Mouse (Mus musculus) limb, embryonic 14.5 days (tissue): ENCODE measurements around the gene Nrp2. TPM values are rescaled to one million over a fixed set of nuclear protein-coding genes. Genes with fewer than 3 reads are reported as not detected.

Experiments used
- ATAC-seq: fragments of 200-750 bp; cut with Nextera tagmentation; 2 replicates; pipeline ENCODE4 v1.8.0; 2017; ENCODE audit warnings: low read depth, moderate number of reproducible peaks, moderate TSS enrichment; ENCODE audit not compliant: low FRiP score
- DNase-seq: peaks from one replicate; pipeline ENCODE4 v3.0.0-alpha.2; 2015; ENCODE audit warnings: low spot score
- H3K27ac ChIP-seq: fragments of 300-500 bp; sonication (generic); replicated peaks from 2 replicates; pipeline ENCODE4 v1.5.1; 2014; ENCODE audit warnings: low read depth, mild to moderate bottlenecking, low read length, moderate library complexity, mixed read lengths
- H3K27me3 ChIP-seq: fragments of 300-500 bp; sonication (generic); 2 replicates; pipeline ENCODE4 v1.6.1; 2014; ENCODE audit warnings: low read length, mixed read lengths; ENCODE audit not compliant: control insufficient read depth, insufficient read depth
- H3K36me3 ChIP-seq: fragments of 300-500 bp; sonication (generic); 2 replicates; pipeline ENCODE4 v1.6.1; 2014; ENCODE audit warnings: mild to moderate bottlenecking, low read length, moderate library complexity, mixed read lengths; ENCODE audit not compliant: control insufficient read depth, insufficient read depth
- H3K4me1 ChIP-seq: fragments of 300-500 bp; sonication (generic); 2 replicates; pipeline ENCODE4 v1.6.1; 2014; ENCODE audit warnings: antibody characterized with exemption, low read length, mixed read lengths; ENCODE audit not compliant: control insufficient read depth, insufficient read depth
- H3K4me2 ChIP-seq: fragments of 300-500 bp; sonication (generic); replicated peaks from 2 replicates; pipeline ENCODE4 v1.6.1; 2014; ENCODE audit warnings: low read depth, mild to moderate bottlenecking, low read length, moderate library complexity; ENCODE audit not compliant: severe bottlenecking
- H3K4me3 ChIP-seq: fragments of 300-500 bp; sonication (generic); replicated peaks from 2 replicates; pipeline ENCODE4 v1.5.1; 2014; ENCODE audit warnings: low read length
- H3K9ac ChIP-seq: fragments of 300-500 bp; sonication (generic); 2 replicates; pipeline ENCODE4 v1.6.1; 2014; ENCODE audit warnings: mild to moderate bottlenecking, low read depth, low read length, moderate library complexity; ENCODE audit not compliant: severe bottlenecking
- H3K9me3 ChIP-seq: fragments of 300-500 bp; sonication (generic); 2 replicates; pipeline ENCODE4 v1.6.1; 2016; ENCODE audit warnings: low read length; ENCODE audit not compliant: control insufficient read depth
- POLR2A ChIP-seq: fragments of 200-500 bp; IDR thresholded peaks from 2 replicates; pipeline ENCODE4 v1.8.0; 2012; ENCODE audit warnings: inconsistent platforms, mild to moderate bottlenecking, moderate library complexity, borderline replicate concordance; ENCODE audit not compliant: insufficient read depth, insufficient read length; ENCODE audit errors: extremely low read depth
- WGBS: fragments of 180-500 bp; shearing (Covaris S2); extraction: QIAGEN DNeasy Blood & Tissue Kit; methylation state at CpG from one replicate; pipeline ENCODE4 v1.1.7; 2014; 5-methylcytosine and 5-hydroxymethylcytosine counted together
- polyA plus RNA-seq, 2 experiments: library from polyadenylated mRNA; depleted of rRNA in 1 of 2; stranded (reverse) in 1 of 2; unstranded in 1 of 2; fragments of >200 nt; fragmentation: Nextera tagmentation in 1 of 2; extraction: Ambion mirVana in 1 of 2; gene quantifications; 2 replicates each; pipeline versions ENCODE4 v1.2.1 to v1.2.3; 2012 to 2014

The Nrp2 gene
- polyA plus RNA-seq, 2 experiments = 30.4 to 60.3 TPM

DNA sequence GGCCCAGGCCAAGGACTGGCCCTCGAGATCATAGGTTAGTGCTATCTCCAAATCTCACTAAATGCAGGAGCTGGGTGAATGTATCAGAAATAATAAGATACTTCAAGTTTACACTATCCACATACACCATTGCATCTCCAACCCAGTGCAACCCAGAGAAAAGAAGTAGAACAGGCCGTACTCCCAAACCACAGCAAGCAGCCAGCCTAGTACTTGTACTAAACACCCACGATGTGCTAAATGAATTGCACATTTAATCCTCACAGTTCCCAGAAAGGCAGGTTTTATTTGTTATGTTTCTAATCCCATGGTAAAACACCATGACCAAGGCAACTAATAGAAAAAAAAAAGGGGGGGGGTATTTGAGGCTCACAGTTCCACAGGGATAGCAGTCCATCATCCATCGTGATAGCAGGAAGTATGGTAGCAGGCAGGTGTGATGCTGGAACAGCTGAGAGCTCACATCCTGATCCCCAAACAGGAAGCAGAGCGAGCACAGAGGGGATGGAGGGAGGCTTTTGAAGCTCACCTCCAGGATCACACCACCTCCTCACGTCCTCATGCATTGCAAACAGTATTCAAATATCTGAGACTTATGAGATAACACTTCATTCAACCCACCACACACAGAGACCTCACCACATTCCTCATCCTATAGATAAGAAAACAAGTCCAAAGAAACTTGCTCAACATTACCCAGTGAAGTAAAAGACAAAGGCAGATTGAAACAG is 128.8 kb downstream of the Nrp2 start:
- H3K4me3 ChIP-seq = no peak overlapping the region
- ATAC-seq = no peak
- WGBS = 76% methylated on average over 6 of the region's 6 CpGs

DNA sequence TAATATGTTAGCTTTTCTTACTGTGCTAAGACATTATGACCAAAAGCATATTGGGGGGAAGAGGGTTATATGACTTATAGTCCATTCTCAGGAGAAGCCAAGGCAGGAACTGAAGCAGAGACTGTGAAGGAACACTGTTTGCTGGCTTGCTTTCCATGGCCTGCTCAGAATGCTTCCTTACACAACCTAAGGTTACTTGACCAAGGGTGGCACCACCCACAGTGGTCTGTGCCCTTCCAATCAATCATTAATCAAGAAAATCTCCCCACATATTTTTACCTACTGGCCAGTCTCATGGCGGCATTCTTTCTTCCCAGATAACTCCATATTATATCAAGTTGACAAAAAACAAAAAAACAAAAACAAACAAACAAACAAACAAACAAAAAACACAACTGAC is 130.3 kb downstream of the Nrp2 start:
- no peak overlapping the region for H3K9ac ChIP-seq
- WGBS = 92% methylated on average over 1 of the region's 1 CpGs
- TF ChIP-seq POLR2A = no peak

More for the DNA sequence above, 128.8 kb downstream of the Nrp2 start:
- Histone ChIP-seq H3K4me1 (0 out of 2 replicates have a peak, but pooled peaks cover 3% of the 10 kb centered on the region), H3K36me3 (no peaks in the 10 kb centered on the region), H3K9me3 (0 out of 2 replicates have a peak, but pooled peaks cover 3% of the 10 kb centered on the region), H3K27me3 (no peaks in the 10 kb centered on the region), H3K4me2 (no peak overlapping the region), H3K9ac (no peak overlapping the region), H3K27ac (no peak overlapping the region)
- no peak for DNase-seq
- no peak for TF ChIP-seq POLR2A

DNA sequence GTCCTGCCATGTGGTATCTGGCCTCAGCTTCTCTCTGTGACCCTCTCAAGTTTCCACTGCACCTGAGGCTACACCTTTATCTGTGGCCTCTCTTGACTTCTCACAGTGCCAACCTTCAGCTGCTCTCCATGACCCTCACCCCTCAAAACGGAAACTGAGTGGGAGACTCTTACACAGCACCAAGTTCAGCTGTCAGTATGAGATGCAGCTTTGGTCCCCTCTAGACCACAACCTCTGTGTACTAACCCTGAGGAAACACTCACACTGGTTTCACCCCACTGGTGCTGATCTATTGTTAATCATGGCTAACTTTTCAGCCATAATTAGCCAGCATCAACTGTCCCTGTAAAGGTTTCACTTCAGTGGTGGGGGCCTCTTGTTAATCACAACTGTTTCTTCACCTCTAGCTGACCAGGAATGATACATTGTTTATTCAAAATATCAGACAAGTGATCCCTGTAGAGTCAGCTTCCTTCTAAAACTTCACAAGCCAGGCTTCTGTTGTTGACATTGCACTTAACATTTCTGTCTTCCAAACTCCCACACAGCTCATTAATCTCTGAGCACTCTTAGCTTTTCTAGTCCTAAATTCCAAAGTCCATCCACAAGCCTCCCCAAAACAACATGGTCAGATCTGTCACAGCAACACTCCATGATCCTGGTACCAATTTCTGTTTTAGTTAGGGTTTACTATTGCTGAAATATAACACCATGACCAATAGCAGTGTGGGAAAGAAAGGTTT is 131.5 kb downstream of the Nrp2 start:
- Histone ChIP-seq H3K27me3 (no peaks in the 10 kb centered on the region), H3K4me3 (no peak overlapping the region), H3K4me2 (no peak overlapping the region), H3K36me3 (no peaks in the 10 kb centered on the region), H3K4me1 (0 out of 2 replicates have a peak, but pooled peaks cover 3% of the 10 kb centered on the region), H3K27ac (no peak overlapping the region), H3K9me3 (0 out of 2 replicates have a peak, but pooled peaks cover 3% of the 10 kb centered on the region), H3K9ac (no peak overlapping the region)
- no peak for ATAC-seq
- no peak for TF ChIP-seq POLR2A
- 80% methylated on average over 1 of the region's 1 CpGs for WGBS
- DNase-seq = no peak

More for the DNA sequence above, 130.3 kb downstream of the Nrp2 start:
- no peak overlapping the region for H3K4me3 ChIP-seq
- no peak for ATAC-seq
- no peak for DNase-seq
- H3K36me3 ChIP-seq = no peaks in the 10 kb centered on the region
- H3K27ac ChIP-seq = no peak overlapping the region
- no peak overlapping the region for H3K4me2 ChIP-seq
- no peaks in the 10 kb centered on the region for H3K27me3 ChIP-seq
- 0 out of 2 replicates have a peak, but pooled peaks cover 3% of the 10 kb centered on the region for H3K4me1 ChIP-seq
- 0 out of 2 replicates have a peak, but pooled peaks cover 3% of the 10 kb centered on the region for H3K9me3 ChIP-seq

DNA sequence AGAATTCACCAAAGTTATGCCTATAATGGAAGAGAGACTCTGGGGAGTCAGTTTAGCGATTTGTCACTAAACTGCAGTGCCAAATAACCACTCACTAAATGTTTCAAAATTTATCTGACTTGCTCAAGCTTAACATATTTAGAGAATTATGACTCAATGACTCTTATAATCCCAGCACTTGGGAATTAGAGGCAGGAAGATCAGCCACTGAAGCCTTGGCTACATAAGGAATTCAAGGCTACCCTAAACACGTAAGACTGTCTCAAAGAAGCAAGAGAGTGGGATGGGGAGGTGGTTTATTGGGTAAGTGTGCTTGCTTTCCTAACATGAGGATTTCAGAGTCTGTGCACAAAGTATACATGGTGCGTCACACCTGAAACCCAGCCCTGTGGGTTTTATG is 135.0 kb downstream of the Nrp2 start:
- Histone ChIP-seq H3K4me1 (no peaks in the 10 kb centered on the region), H3K4me2 (no peak overlapping the region), H3K9me3 (0 out of 2 replicates have a peak, but pooled peaks cover 3% of the 10 kb centered on the region), H3K27me3 (no peaks in the 10 kb centered on the region), H3K27ac (no peak overlapping the region), H3K36me3 (no peaks in the 10 kb centered on the region), H3K9ac (no peak overlapping the region), H3K4me3 (no peak overlapping the region)
- 97% methylated on average over 3 of the region's 3 CpGs for WGBS
- no peak for ATAC-seq
- no peak for DNase-seq
- TF ChIP-seq POLR2A = no peak

DNA sequence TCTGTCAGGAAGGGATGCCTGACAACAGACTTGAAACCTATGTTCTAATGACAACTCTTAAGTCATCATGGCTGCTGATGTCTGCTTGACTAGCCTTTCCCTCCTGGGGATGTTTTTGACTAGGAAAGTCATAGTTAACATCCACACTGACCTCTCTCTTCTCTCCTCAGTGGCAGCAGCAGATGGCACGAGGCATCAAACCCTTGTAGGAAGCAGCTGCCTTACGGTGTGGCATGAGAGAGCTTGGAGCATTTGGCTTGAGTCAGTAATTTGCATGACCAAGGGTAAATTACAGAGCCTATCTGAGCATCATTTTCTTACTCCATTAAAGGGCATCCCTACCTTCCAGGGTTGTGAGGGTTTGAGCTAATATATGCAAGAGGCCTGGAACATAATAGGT is 135.5 kb downstream of the Nrp2 start:
- 65% methylated on average over 2 of the region's 2 CpGs for WGBS

More for the DNA sequence above, 135.5 kb downstream of the Nrp2 start:
- no peak overlapping the region for H3K4me2 ChIP-seq
- H3K4me3 ChIP-seq = no peak overlapping the region
- H3K9ac ChIP-seq = no peak overlapping the region
- no peaks in the 10 kb centered on the region for H3K4me1 ChIP-seq
- DNase-seq (no peak), ATAC-seq (no peak)
- H3K27me3 ChIP-seq = no peaks in the 10 kb centered on the region
- TF ChIP-seq POLR2A = no peak
- H3K36me3 ChIP-seq = no peaks in the 10 kb centered on the region
- no peak overlapping the region for H3K27ac ChIP-seq
- H3K9me3 ChIP-seq = 0 out of 2 replicates have a peak, but pooled peaks cover 3% of the 10 kb centered on the region
